Mouse (Mus musculus): ENCODE measurements around the gene Gmnc. TPM values are rescaled to one million over a fixed set of nuclear protein-coding genes. Genes with fewer than 3 reads are reported as not detected.

Gene Gmnc
- polyA plus RNA-seq (2015; fragmentation: Nextera tagmentation; extraction: Ambion mirVana), result 0.33 and 0.36 TPM in 2 replicates

GRCm38 (mm10) chr16:26991477-26992300 is at the start of gene Gmnc:
Gene Gmnc (minus strand): TSS chr16:26991652.
- Histone ChIP-seq H3K4me2 (no peak within 1 kb of the TSS), H3K27me3 (0 out of 2 replicates have a peak, but pooled peaks cover 4% of the 10 kb centered on the region), H3K4me1 (replicated peaks) (peaks cover 13% of the 10 kb centered on the region; the same call in 1 of the 2 replicates), H3K36me3 (no peaks in the 10 kb centered on the region), H3K9me3 (no peaks in the 10 kb centered on the region), H3K4me3 (no peak within 1 kb of the TSS), H3K9ac (no peak within 1 kb of the TSS), H3K27ac (replicated peaks) (no peak within 1 kb of the TSS)
- no peak for ATAC-seq (ENCODE audit: low read depth)
- WGBS, result 40% methylated on average over 13 of the region's 13 CpGs

- no peaks in the 10 kb centered on the region for H3K4me1 ChIP-seq (replicated peaks)
- H3K4me3 ChIP-seq, result no peak overlapping the region
- 98% methylated on average over 2 of the region's 2 CpGs for WGBS
- no peaks in the 10 kb centered on the region for H3K9me3 ChIP-seq
- H3K27me3 ChIP-seq, result no peaks in the 10 kb centered on the region
- H3K27ac ChIP-seq (replicated peaks), result no peak overlapping the region
- ATAC-seq (ENCODE audit: low read depth), result no peak
- H3K4me2 ChIP-seq, result no peak overlapping the region
- no peaks in the 10 kb centered on the region for H3K36me3 ChIP-seq
- no peak overlapping the region for H3K9ac ChIP-seq
Observed at GRCm38 (mm10) chr16:27027281-27027680, 35.8 kb upstream of the Gmnc start.

GRCm38 (mm10) chr16:27026226-27026625 is 34.8 kb upstream of the Gmnc start:
- H3K9ac ChIP-seq, result no peak overlapping the region
- H3K27ac ChIP-seq (replicated peaks), result no peak overlapping the region
- ATAC-seq (ENCODE audit: low read depth), result no peak
- H3K9me3 ChIP-seq, result no peaks in the 10 kb centered on the region
- no peaks in the 10 kb centered on the region for H3K36me3 ChIP-seq
- no peaks in the 10 kb centered on the region for H3K27me3 ChIP-seq
- no peak overlapping the region for H3K4me2 ChIP-seq
- no peak overlapping the region for H3K4me3 ChIP-seq
- no peaks in the 10 kb centered on the region for H3K4me1 ChIP-seq (replicated peaks)
- 88% methylated on average over 4 of the region's 4 CpGs for WGBS

- Histone ChIP-seq H3K9ac (no peak overlapping the region), H3K9me3 (no peaks in the 10 kb centered on the region), H3K27me3 (no peaks in the 10 kb centered on the region), H3K27ac (replicated peaks) (no peak overlapping the region), H3K4me1 (replicated peaks) (no peaks in the 10 kb centered on the region), H3K36me3 (no peaks in the 10 kb centered on the region), H3K4me3 (no peak overlapping the region), H3K4me2 (no peak overlapping the region)
- no peak for ATAC-seq (ENCODE audit: low read depth)
- 91% methylated on average over 2 of the region's 2 CpGs for WGBS
Observed at GRCm38 (mm10) chr16:27022746-27023145, 31.3 kb upstream of the Gmnc start.

- H3K4me3 ChIP-seq, result no peak overlapping the region
Observed at GRCm38 (mm10) chr16:27017309-27017708, 25.9 kb upstream of the Gmnc start.

GRCm38 (mm10) chr16:27002714-27003113 is 11.3 kb upstream of the Gmnc start:
- Histone ChIP-seq H3K9me3 (0 out of 2 replicates have a peak, but pooled peaks cover 3% of the 10 kb centered on the region), H3K4me1 (replicated peaks) (peaks cover 11% of the 10 kb centered on the region)
- 92% methylated on average over 1 of the region's 1 CpGs for WGBS

More at GRCm38 (mm10) chr16:27017309-27017708, 25.9 kb upstream of the Gmnc start:
- 63% methylated on average over 4 of the region's 4 CpGs for WGBS
- H3K27ac ChIP-seq (replicated peaks), result no peak overlapping the region
- H3K9me3 ChIP-seq, result no peaks in the 10 kb centered on the region
- no peaks in the 10 kb centered on the region for H3K27me3 ChIP-seq
- no peak overlapping the region for H3K9ac ChIP-seq
- H3K36me3 ChIP-seq, result no peaks in the 10 kb centered on the region
- H3K4me2 ChIP-seq, result no peak overlapping the region
- ATAC-seq (ENCODE audit: low read depth), result no peak
- no peaks in the 10 kb centered on the region for H3K4me1 ChIP-seq (replicated peaks)

GRCm38 (mm10) chr16:26999563-26999962 is 8.1 kb upstream of the Gmnc start:
- H3K9me3 ChIP-seq, result 0 out of 2 replicates have a peak, but pooled peaks cover 3% of the 10 kb centered on the region
- ATAC-seq (ENCODE audit: low read depth), result peak; percentile 86
- peaks cover 11% of the 10 kb centered on the region for H3K4me1 ChIP-seq (replicated peaks)
- H3K27ac ChIP-seq (replicated peaks), result 0 out of 2 replicates have a peak overlapping the region, but pooled peaks have one; percentile 46
- H3K4me2 ChIP-seq, result no peak overlapping the region
- no peak overlapping the region for H3K9ac ChIP-seq
- peaks cover 8% of the 10 kb centered on the region; the same call in 1 of the 2 replicates for H3K27me3 ChIP-seq
- H3K36me3 ChIP-seq, result no peaks in the 10 kb centered on the region
- 3% methylated on average over 2 of the region's 2 CpGs for WGBS
- no peak overlapping the region for H3K4me3 ChIP-seq

More at GRCm38 (mm10) chr16:27002714-27003113, 11.3 kb upstream of the Gmnc start:
- 0 out of 2 replicates have a peak, but pooled peaks cover 6% of the 10 kb centered on the region for H3K27me3 ChIP-seq
- H3K27ac ChIP-seq (replicated peaks), result no peak overlapping the region
- no peak overlapping the region for H3K4me3 ChIP-seq
- H3K9ac ChIP-seq, result no peak overlapping the region
- H3K4me2 ChIP-seq, result no peak overlapping the region
- H3K36me3 ChIP-seq, result no peaks in the 10 kb centered on the region
- no peak for ATAC-seq (ENCODE audit: low read depth)

- 65% methylated on average over 19 of the region's 19 CpGs for WGBS
- 0 out of 2 replicates have a peak, but pooled peaks cover 4% of the 10 kb centered on the region for H3K27me3 ChIP-seq
- no peak overlapping the region for H3K4me3 ChIP-seq
- H3K27ac ChIP-seq (replicated peaks), result peak overlapping the region; percentile 59; the same call in 1 of the 2 replicates
- H3K9ac ChIP-seq, result no peak overlapping the region
- peak; percentile 50 for ATAC-seq (ENCODE audit: low read depth)
- H3K9me3 ChIP-seq, result no peaks in the 10 kb centered on the region
- peaks cover 13% of the 10 kb centered on the region; the same call in 1 of the 2 replicates for H3K4me1 ChIP-seq (replicated peaks)
- H3K4me2 ChIP-seq, result peak overlapping the region; percentile 22
- no peaks in the 10 kb centered on the region for H3K36me3 ChIP-seq
Observed at GRCm38 (mm10) chr16:26989415-26990315, 1.8 kb downstream of the Gmnc start.

- no peaks in the 10 kb centered on the region for H3K36me3 ChIP-seq
- no peak for ATAC-seq (ENCODE audit: low read depth)
Observed at GRCm38 (mm10) chr16:26988188-26988587, 3.3 kb downstream of the Gmnc start.

GRCm38 (mm10) chr16:26985796-26986195 is 5.7 kb downstream of the Gmnc start:
- Histone ChIP-seq H3K9ac (no peak overlapping the region), H3K27me3 (0 out of 2 replicates have a peak, but pooled peaks cover 4% of the 10 kb centered on the region), H3K4me3 (no peak overlapping the region), H3K36me3 (no peaks in the 10 kb centered on the region), H3K4me2 (no peak overlapping the region), H3K27ac (replicated peaks) (no peak overlapping the region), H3K4me1 (replicated peaks) (peaks cover 8% of the 10 kb centered on the region; the same call in 1 of the 2 replicates), H3K9me3 (no peaks in the 10 kb centered on the region)
- WGBS, result 75% methylated on average over 1 of the region's 1 CpGs
- no peak for ATAC-seq (ENCODE audit: low read depth)

More at GRCm38 (mm10) chr16:26988188-26988587, 3.3 kb downstream of the Gmnc start:
- H3K9me3 ChIP-seq, result no peaks in the 10 kb centered on the region
- 93% methylated on average over 1 of the region's 1 CpGs for WGBS
- 0 out of 2 replicates have a peak, but pooled peaks cover 4% of the 10 kb centered on the region for H3K27me3 ChIP-seq
- no peak overlapping the region for H3K27ac ChIP-seq (replicated peaks)
- H3K4me1 ChIP-seq (replicated peaks), result peaks cover 13% of the 10 kb centered on the region; the same call in 1 of the 2 replicates
- no peak overlapping the region for H3K9ac ChIP-seq
- H3K4me2 ChIP-seq, result no peak overlapping the region
- H3K4me3 ChIP-seq, result no peak overlapping the region

GRCm38 (mm10) chr16:26982112-26982511 is 9.3 kb downstream of the Gmnc start:
- Histone ChIP-seq H3K9me3 (no peaks in the 10 kb centered on the region), H3K4me2 (no peak overlapping the region), H3K4me1 (replicated peaks) (no peaks in the 10 kb centered on the region), H3K27ac (replicated peaks) (no peak overlapping the region), H3K9ac (no peak overlapping the region), H3K27me3 (no peaks in the 10 kb centered on the region), H3K4me3 (no peak overlapping the region), H3K36me3 (no peaks in the 10 kb centered on the region)
- WGBS, result 35% methylated on average over 3 of the region's 3 CpGs
- ATAC-seq (ENCODE audit: low read depth), result no peak
